Mouse (Mus musculus) hindbrain, embryonic 16.5 days (tissue): ENCODE results near the gene Trip12. TPM values are rescaled to one million over a fixed set of nuclear protein-coding genes. Genes with fewer than 3 reads are reported as not detected.
A peak's percentile ranks its signal among the peaks of the same experiment; 100 is the strongest.

Source experiments
- ATAC-seq: fragments of 200-750 bp; cut with Nextera tagmentation; 2 replicates; pipeline ENCODE4 v1.8.0; 2017; ENCODE audit warnings: moderate TSS enrichment, moderate library complexity
- H3K27ac ChIP-seq: fragments of 300-500 bp; sonication (generic); 2 replicates; pipeline ENCODE4 v1.5.1; 2014; ENCODE audit warnings: low read depth, mild to moderate bottlenecking, control low read depth, low read length, moderate library complexity
- H3K27me3 ChIP-seq: fragments of 300-500 bp; sonication (generic); replicated peaks from 2 replicates; pipeline ENCODE4 v1.6.1; 2014; ENCODE audit warnings: low read length; ENCODE audit not compliant: control insufficient read depth, insufficient read depth
- H3K36me3 ChIP-seq: fragments of 300-500 bp; sonication (generic); 2 replicates; pipeline ENCODE4 v1.6.1; 2014; ENCODE audit warnings: mild to moderate bottlenecking, low read length, moderate library complexity, mixed read lengths; ENCODE audit not compliant: control insufficient read depth, insufficient read depth
- H3K4me1 ChIP-seq: fragments of 300-500 bp; sonication (generic); 2 replicates; pipeline ENCODE4 v1.6.1; 2014; ENCODE audit warnings: low read depth, low read length; ENCODE audit not compliant: control insufficient read depth, insufficient read depth
- H3K4me2 ChIP-seq: fragments of 300-500 bp; sonication (generic); 2 replicates; pipeline ENCODE4 v1.6.1; 2014; ENCODE audit warnings: mild to moderate bottlenecking, low read length, control low read depth, moderate library complexity
- H3K4me3 ChIP-seq: fragments of 300-500 bp; sonication (generic); 2 replicates; pipeline ENCODE4 v1.5.1; 2014; ENCODE audit warnings: mild to moderate bottlenecking, low read length, control low read depth, moderate library complexity
- H3K9ac ChIP-seq: fragments of 300-500 bp; sonication (generic); 2 replicates; pipeline ENCODE4 v1.6.1; 2014; ENCODE audit warnings: low read depth, mild to moderate bottlenecking, control low read depth, low read length, moderate library complexity
- H3K9me3 ChIP-seq: fragments of 300-500 bp; sonication (generic); 2 replicates; pipeline ENCODE4 v1.6.1; 2014; ENCODE audit warnings: mild to moderate bottlenecking, low read length, moderate library complexity; ENCODE audit not compliant: control insufficient read depth
- WGBS: fragments of 180-500 bp; shearing (Covaris S2); extraction: QIAGEN DNeasy Blood & Tissue Kit; methylation state at CpG from one replicate; pipeline ENCODE4 v1.1.7; 2014; 5-methylcytosine and 5-hydroxymethylcytosine counted together
- polyA plus RNA-seq: library from polyadenylated mRNA; unstranded; fragments of >200 nt; fragmentation: Nextera tagmentation; extraction: Ambion mirVana; gene quantifications from 2 replicates; pipeline ENCODE4 v1.2.1, GENCODE M21; 2015

Trip12 gene
- polyA plus RNA-seq, 1 experiment from 2014 or later, result 37.6 TPM

DNA sequence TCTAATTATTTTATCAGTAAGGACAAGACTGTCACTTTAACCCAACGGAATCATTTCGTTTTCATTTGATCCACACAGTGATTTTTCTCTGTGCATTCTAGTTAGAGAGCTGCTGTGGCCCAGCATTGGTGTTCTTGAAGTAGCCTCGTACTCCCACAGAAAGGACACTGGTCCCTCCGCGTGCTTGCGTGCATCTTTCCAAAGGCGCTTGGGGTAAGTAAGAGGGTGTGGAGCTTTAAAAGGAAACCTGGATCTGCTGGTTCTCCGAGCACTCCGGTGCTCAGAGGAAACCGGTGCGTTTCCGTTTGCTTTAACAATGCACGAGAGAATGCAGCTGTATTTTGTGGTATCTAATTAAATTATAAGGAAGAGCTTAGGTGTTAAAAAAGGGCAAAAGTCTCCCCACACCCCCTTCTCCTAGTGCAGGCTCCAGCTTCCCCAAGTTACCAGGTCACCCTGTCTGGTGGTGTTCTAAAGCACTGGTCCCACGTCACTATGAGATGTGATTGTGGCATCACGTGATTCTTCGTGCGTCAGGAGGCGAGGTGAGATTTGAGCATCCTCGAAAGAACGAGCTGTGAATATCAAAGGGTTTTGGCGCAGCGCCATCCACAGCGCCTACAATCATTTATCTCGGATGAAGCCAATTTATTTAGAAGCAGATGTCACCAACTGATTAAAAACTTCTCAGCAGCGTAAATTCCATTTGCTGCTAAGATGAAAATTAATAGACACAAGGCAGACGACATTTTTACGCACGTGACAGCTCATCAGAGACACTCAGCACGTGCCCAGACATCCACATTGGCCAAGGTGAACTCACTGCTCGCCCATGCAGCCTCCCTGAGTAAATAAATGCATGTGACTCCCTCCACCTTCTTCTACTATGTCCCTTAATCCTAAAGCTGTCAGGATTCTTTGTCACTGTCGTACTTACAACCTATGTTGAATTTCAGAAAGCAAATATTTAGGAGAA is 130.2 kb downstream of the Trip12 start:
- Histone ChIP-seq H3K9me3 (no peaks in the 10 kb centered on the region), H3K36me3 (no peaks in the 10 kb centered on the region), H3K27ac (peak overlapping the region; percentile 78), H3K27me3 (no peaks in the 10 kb centered on the region), H3K4me3 (peak overlapping the region; percentile 37), H3K4me1 (no peaks in the 10 kb centered on the region), H3K9ac (peak overlapping the region; percentile 53), H3K4me2 (peak overlapping the region; percentile 65)
- peak; percentile 90 for ATAC-seq
- 9% methylated on average over 31 of the region's 31 CpGs for WGBS

DNA sequence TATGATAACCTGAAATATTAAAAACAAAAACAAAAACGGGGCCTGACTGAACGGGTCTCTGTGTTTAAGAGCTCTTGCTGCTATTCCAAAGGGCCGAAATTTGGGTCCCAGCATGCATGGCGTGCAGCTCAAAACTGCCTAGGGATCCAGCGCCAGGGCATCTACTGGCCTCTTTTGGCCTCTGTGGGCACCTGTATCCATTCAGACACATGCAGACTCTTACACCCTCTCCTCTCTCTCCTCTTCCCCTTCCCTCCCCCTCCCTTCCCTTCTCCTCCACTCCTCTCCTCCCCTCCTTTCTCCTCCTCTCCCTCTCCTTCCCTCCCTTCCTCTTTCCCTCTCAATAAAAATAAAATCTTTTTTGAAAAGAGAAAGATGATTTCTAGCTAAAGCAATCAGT is 130.9 kb downstream of the Trip12 start:
- Histone ChIP-seq H3K4me1 (no peaks in the 10 kb centered on the region), H3K36me3 (no peaks in the 10 kb centered on the region), H3K27me3 (no peaks in the 10 kb centered on the region), H3K9ac (peak overlapping the region; percentile 50), H3K4me2 (peak overlapping the region; percentile 65), H3K4me3 (peak overlapping the region; percentile 37; the same call in 1 of the 2 replicates), H3K27ac (peak overlapping the region; percentile 78; the same call in 1 of the 2 replicates), H3K9me3 (no peaks in the 10 kb centered on the region)
- 21% methylated on average over 5 of the region's 5 CpGs for WGBS
- ATAC-seq, result peak; percentile 62

DNA sequence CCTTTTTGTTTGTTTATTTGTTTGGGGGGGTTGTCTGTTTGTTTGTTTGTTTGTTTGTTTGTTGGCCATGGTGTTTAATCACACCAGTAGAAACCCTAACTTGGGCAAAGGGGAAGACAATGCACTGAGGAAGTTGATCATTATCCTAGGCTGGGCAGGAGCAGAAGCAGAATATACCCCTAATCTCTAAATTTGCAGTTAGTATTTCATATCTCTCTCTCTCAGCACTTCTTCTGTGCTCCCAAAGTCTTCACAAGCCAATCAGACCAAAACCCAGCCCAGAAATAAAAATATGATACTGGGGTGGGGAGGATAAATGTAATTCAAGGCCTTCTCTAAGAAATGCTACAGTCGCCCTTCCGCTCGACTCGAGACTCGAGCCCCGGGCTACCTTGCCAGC is 140.1 kb downstream of the Trip12 start:
- Histone ChIP-seq H3K4me3 (no peak overlapping the region), H3K4me2 (no peak overlapping the region), H3K9me3 (no peaks in the 10 kb centered on the region), H3K9ac (no peak overlapping the region), H3K4me1 (peaks cover 7% of the 10 kb centered on the region), H3K27me3 (no peaks in the 10 kb centered on the region), H3K27ac (no peak overlapping the region), H3K36me3 (no peaks in the 10 kb centered on the region)
- ATAC-seq, result no peak
- WGBS, result 99% methylated on average over 6 of the region's 6 CpGs

DNA sequence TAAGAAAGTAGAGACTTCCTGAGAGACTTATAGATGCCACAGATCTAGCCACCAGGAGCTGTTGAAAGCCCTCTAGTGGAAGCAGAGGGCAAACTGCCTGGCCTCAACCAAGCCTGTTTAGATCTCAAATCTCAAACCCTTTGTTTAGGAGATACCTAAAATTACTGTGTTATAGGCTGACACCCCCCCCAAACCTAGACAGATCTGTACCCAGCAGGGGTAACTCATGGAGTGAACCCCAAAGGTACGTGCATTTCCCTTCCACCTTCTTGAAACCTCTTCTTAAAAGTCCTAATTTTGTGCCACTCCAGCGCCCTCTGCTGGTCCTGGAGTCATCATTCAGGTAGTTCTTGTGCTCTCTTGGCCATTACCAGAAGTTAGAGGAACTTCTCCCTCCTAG is 143.2 kb downstream of the Trip12 start:
- H3K9me3 ChIP-seq, result no peaks in the 10 kb centered on the region
- H3K27me3 ChIP-seq, result no peaks in the 10 kb centered on the region
- ATAC-seq, result no peak
- H3K4me3 ChIP-seq, result no peak overlapping the region
- 2% methylated on average over 2 of the region's 2 CpGs for WGBS
- no peak overlapping the region for H3K27ac ChIP-seq
- no peak overlapping the region for H3K9ac ChIP-seq
- peaks cover 16% of the 10 kb centered on the region for H3K4me1 ChIP-seq
- peak overlapping the region; percentile 33; the same call in 1 of the 2 replicates for H3K4me2 ChIP-seq
- H3K36me3 ChIP-seq, result no peaks in the 10 kb centered on the region

DNA sequence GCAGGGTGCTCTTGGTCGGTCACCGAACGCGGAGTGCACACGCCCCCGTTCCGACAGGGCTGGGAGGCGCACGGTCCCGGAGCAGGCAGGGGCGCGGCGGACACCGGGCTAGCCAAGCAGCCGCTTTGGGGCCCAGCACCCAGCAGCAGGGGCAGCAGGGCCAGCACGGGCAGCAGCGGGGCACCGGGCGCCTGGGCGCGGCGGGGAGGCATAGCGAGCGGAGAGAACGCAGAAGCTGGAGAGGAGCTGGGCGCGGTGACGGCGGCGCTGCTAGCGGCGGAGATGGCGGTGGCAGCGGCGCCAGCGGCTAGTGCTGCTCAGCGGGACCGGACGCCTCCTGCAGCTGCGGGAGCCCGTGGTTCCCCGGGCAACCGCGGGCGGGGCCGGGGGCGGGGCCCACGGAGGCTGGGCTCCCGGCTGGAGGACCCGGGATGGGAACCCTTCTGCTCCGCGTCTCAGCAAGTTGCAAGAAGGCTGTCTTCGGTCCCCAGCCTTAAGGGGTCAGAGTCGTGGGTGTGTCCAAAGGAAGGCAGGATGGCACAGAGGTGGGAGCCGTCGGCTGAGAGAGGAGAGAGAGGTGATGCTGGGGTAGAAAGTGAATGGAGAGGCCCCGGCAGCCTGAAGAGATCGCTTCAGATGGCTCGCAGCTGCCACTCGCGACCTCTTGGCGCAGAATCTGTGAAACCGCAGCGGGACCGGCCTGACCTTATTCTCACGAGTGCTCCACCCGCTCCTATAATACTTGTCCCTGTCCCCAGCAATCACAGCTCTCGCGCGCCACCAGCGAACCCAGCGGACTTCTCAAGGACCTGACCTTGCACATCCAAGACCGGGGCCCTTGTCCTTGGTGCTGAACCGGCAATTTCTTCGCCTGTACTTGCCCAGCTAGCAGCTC is 144.6 kb downstream of the Trip12 start, which contains the start of gene Dner:
Dner (minus strand) TSS at position 705 of the 895 bp plus-strand sequence.
- Histone ChIP-seq H3K36me3 (no peaks in the 10 kb centered on the region), H3K9ac (peak within 1 kb of the TSS; percentile 96), H3K27me3 (no peaks in the 10 kb centered on the region), H3K4me1 (peaks cover 23% of the 10 kb centered on the region), H3K4me2 (peak within 1 kb of the TSS; percentile 84), H3K27ac (peak within 1 kb of the TSS; percentile 97), H3K9me3 (no peaks in the 10 kb centered on the region), H3K4me3 (peak within 1 kb of the TSS; percentile 98)
- ATAC-seq, result peak; percentile 86
- under 1% methylated on average over 60 of the region's 75 CpGs for WGBS

DNA sequence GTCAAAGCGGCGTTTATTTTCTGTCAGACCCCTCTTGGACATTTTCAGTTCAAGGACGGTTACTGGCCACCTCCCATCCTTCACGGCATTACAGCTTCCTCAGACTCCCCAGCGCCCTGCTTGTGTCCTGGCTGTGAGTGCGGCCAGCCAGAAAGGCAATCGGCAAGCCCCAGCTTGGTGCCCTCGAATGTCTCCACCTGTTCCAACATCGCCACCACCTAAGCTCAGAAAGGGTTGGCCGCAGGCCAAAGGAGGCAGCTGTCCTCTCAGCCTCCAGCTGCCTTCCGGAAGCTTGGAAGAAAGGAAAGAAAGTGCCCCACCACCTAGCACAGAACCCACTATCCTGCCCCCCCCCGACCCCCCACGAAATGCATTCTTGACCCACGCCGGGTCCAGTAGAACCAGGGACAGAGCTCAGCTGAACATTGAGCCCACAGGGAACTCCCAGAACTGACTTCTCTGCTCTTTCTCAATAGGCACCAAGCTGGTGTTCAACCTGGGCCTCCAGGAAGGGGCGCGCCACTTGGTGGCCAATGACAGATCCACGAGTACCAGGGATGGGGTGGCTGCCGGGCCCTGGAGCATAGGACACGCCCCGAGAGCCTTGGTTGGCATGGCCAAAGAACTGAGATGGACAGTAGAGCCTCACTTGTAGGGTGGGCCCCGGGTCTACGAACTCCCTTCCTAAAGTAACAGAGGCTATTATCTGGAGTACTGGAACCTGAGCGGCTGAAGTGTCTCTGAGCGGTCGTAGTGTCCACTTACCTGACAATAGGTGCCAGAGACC is 145.4 kb downstream of the Trip12 start:
- Histone ChIP-seq H3K4me2 (peak overlapping the region; percentile 84), H3K4me3 (peak overlapping the region; percentile 98), H3K9me3 (no peaks in the 10 kb centered on the region), H3K9ac (peak overlapping the region; percentile 96), H3K27me3 (no peaks in the 10 kb centered on the region), H3K36me3 (no peaks in the 10 kb centered on the region), H3K27ac (peak overlapping the region; percentile 97), H3K4me1 (peaks cover 29% of the 10 kb centered on the region)
- 4% methylated on average over 26 of the region's 26 CpGs for WGBS
- ATAC-seq, result peak; percentile 69

DNA sequence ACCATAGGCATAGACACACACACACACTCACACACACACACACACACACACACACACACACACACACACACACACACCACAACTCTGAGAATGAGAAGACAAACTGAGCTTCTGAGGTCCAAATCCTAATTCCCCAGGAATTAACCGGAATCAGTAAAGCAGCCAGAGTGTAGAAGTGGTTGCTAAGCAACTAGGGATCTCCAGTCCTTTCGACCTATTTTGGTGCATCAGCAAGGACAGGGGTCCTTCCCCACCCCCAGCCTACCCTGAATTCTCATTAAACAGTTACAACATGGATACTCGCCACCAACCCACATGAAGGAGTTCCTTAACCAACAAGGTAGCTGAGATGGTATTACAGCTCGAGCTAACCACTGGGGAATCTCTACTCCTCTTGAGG is 162.4 kb downstream of the Trip12 start:
- H3K9me3 ChIP-seq, result no peaks in the 10 kb centered on the region; the same call in 1 of the 2 replicates
- 57% methylated on average over 4 of the region's 4 CpGs for WGBS
- H3K4me3 ChIP-seq, result no peak overlapping the region
- no peak overlapping the region for H3K4me2 ChIP-seq
- H3K27me3 ChIP-seq, result no peaks in the 10 kb centered on the region
- no peak overlapping the region for H3K27ac ChIP-seq
- H3K36me3 ChIP-seq, result no peaks in the 10 kb centered on the region
- peaks cover 5% of the 10 kb centered on the region for H3K4me1 ChIP-seq
- 0 out of 2 replicates have a peak, but pooled peaks have one; percentile 48 for ATAC-seq
- no peak overlapping the region for H3K9ac ChIP-seq
